Mouse (Mus musculus) activated CD4-positive, CD25-positive, alpha-beta regulatory T cell, adult 4 months (primary cell): ENCODE measurements around the gene Gm9821. TPM values are rescaled to one million over a fixed set of nuclear protein-coding genes. Genes with fewer than 3 reads are reported as not detected.

ENCODE experiments used
- ATAC-seq: one replicate; pipeline ENCODE4 v1.8.0; 2017
- polyA plus RNA-seq, 2 experiments: library from polyadenylated mRNA; unstranded; fragments of 100-300 nt; shearing (Covaris generic); gene quantifications; one replicate each; pipeline ENCODE4 v1.2.1; 2017

The Gm9821 gene
- polyA plus RNA-seq, 2 experiments from 2014 or later, result 1.6 to 2.4 TPM

DNA sequence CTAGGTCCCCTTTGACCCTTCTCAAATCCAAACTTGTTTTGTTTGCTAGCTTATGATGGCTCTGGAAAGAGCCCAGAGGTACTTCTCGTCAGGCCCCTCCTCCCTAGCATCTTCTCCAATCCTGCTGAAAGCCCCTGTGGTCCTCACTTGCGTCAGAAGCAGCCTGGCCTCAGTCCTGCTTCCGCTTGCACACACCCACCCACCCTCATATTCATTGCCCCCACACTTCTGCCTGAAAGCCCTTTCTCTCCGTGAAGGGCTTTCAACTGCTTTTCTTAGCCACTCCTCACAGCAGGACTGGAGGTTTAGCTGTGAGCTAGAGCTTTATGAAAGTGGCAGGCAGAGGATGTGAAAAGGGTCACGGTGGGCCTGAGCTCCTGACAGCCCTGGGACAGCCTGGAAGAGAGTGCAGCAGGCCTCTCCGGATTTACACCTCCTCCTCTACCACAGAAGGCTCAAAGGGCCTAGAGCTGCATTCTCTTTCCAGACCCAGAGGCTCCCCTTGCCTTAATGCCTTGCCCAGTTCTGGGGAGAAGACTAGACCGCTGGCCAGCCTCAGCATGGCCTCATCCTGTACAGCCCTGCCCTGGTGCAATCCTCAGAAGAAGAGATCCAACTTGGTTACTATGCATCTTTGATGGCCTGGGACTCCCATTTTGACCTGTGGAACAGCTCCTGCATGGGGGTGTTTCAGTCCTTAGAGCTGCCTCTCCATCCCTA, 28.1 kb downstream of the Gm9821 start:
- no peak for ATAC-seq

DNA sequence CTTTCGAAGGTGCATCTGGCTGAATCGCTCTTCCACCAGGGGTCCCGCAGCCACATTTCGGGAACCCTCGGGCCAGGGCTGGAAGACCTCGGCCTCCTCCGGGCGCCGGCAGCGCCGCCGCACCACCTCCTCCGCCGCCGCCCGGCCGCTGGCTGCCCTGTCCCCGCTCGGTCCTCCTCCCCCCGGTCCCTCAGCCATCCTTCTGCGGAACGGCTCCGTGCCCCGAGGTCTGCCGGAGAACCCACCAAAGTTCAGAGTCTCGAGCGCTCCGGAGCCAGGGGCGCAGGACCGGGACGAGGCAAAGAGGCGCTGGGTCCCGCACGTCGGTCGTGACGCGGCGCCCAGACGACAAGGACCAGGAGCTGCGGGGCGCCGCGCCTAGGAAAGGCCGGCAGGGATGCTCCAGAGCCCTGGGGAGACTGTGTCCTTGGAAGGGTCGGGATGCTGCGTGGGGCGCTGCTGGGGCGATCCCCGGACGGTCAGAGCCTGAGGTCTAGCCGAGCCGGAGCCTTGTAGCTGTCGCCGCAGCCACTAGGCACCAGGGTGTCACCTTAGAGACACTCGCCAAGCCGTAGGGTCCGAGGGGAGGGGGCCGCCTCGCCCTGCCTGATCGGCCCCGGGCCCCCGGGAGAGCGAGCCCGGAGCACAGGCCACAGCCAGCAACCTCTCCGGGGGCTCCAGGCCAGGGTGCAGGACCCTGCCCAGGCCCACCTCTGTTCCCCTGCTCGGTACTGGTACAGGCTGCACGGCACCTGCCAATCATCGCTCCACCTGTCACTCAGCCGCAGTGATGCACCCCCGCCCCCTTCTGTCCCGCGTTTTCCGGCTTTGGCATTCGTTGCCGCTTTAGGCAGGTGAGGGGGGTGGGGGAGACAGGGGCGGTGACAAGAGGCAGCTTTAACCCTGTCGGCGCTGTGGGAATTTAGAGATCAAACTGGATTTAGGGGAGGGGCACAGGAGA, 30.4 kb downstream of the Gm9821 start, which contains the start of gene Dgkz:
Gene Dgkz, minus strand, starts transcription at position 284 of the 961 bp plus-strand sequence.
- ATAC-seq, result peak; percentile 73

DNA sequence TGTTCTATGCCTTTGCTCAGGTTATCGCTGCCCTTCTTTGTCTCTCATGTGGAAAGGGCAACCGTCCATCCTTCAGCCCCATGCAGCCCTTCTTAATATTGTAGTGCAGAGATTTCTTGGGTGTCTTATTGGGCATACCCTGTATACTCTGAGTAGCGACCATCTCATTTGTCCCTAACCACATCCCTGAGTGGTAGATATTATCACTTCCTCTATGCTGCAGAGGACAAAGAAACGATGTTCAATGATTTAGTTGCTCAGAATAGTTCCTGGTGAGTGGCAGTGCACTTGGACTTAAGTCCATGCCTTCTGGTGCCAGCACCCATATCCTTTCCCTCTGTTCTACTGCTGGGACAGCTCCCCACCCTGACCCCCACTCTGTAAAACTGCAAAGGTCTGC, 32.5 kb downstream of the Gm9821 start:
- peak; percentile 42 for ATAC-seq

DNA sequence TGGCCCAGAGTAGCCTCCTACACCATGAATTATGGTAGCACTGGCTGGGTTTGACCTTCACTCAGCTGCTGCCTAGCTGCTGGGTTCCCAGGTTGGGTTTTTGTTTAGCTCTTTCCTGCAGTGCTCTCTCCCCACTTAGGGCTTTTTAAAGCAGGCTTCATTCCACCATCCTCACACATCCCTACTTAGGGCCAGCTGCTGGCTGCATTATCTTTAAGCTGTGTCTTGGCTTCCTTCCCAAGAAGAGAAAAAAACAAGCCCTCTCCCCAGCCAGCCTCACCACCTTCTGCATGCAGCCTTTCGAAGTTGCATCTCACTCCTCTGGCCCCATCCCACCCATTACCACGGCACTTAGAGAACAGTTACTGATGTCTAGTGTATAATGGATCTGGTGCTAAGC, 33.0 kb downstream of the Gm9821 start:
- no peak for ATAC-seq

DNA sequence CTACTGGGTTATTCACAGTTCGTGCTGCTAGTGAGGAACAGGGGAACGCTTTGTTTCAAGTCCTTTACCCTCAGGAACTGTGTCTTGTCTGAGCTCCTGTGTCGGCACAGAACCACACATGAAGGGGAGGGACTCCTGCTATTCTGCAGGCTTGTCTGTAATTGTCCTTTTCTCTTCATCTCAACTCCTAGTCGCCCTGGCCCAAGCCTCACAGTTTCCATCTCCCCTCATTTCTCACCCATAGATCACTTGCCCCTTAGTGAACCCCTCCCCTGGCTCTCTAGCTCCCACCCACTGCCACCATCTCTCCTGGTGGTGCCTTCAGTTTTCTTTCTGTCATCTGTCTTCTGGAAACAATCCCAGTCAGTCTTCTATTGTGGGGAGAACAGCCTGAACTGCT, 34.7 kb downstream of the Gm9821 start:
- ATAC-seq, result no peak

DNA sequence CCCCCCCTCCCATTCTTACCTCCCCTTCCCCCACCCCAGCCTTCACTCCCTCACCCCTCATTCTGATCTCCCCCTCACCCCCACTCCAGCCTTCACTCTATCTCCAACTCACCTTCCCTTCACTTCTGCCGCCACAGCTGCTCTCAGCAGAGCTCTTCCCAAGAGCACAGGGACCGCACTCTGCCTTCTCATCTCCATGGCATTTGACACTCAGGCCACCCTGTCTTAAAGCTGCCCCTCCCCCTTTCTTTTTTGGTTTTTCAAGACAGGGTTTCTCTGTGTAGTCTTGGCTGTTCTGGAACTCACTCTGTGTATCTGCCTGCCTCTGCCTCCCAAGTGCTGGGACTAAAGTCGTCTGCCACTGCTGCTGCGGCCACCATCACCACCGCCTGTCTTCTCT, 35.3 kb downstream of the Gm9821 start:
- no peak for ATAC-seq

DNA sequence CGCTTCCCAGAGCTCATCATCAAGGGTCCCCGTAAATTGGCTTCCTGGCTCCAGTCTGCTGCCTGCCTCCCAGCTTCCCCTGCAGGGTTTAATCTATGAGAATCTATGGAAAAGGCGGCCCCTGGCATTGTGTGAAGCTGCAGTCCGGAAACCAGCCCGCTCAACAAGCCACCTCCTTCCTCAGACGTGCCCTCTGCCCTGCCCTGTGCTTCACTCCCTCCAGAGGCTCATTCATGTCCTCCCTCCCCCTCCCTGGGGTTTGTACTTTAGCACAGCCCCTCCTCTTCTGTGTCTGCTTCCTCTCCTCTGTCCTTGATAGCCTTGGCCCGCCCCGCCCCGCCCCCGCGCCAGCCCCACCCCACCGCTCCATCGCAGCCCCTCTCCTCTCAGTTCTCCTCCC, 38.9 kb downstream of the Gm9821 start:
- ATAC-seq, result peak; percentile 98

DNA sequence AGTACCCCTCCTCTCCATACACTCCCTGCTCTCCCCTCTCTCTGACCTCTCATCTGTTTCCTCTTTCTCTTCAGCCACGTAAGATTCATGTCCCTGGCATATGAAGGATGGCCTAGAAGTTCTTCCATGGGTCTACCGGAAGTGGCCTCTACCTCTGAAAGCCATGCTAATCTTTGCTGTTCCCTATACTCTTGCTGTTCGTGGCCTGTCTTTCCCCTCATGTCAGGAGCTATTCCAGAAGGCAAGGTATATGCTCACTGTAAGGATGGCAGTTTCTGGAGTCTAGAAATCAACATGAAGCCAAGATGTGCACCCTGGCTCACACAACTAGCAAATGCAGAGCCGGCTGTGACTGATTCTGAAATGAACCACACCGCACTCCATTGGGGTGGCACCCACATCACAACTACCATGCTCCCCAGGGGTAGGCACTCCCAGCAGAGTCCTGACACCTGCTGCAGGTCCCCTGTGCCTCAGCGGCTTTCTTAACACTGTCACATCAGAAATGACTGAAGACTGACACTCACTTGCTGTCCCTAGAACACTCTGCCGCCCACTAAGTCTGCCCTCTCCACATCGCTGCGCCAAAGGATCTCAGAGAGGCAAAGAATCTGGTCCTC, 39.5 kb downstream of the Gm9821 start:
- ATAC-seq, result no peak

DNA sequence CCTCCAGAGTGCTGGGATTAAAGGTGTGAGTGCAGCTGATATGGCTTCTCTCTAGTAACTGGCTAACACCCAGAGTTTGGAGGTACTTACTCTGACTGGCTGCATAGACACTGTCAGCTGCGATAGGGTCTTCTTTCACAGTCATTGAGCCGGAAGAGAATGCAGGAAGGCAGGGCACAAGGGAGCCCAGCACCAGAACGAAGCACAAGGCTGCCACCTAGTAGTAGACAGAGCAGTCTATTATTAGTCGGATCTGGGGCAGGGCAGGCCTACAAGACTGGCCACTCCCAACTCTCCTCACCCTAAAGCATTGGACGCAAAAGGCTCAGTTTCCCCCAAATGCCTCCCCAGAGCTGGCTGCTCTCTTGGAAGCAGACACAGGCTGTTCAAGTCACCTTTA, 40.6 kb downstream of the Gm9821 start:
- no peak for ATAC-seq

DNA sequence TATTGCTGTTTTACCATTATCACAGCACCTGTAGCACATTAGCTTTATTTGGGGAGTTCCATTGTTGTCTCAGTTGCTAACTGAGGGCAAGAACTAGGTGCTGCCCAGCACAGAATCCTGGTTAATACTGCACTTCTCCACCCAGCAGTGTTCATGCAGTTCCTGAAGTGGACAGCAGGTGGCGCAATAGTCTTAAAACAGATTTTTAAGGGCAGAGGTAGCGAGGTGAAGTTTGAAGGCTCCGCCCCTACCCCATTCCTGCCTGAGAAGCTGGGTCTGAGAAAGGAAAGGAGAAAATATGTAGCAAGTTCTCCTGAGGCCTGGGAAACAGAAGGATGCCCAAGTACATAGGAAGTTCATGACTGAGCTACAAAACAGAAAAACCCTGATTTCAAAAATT, 42.0 kb downstream of the Gm9821 start:
- peak; percentile 18 for ATAC-seq

DNA sequence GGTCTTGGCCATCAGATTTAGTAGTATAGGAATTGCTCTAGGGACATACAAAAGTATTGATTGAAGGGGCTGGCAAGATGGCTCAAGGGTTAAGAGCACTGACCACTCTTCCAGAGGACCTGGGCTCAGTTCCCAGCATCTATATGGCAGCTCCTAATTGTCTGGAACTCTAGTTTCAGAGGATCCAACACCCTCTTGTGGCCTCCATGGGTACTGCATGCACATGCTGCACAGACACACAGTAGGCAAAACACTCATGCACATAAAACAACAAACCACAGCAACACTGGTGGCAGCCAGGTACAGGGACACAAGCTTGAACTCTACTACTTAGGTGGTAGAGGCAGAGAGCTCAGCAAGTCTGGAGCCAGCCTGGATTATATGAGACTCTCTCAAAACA, 44.2 kb downstream of the Gm9821 start:
- no peak for ATAC-seq

DNA sequence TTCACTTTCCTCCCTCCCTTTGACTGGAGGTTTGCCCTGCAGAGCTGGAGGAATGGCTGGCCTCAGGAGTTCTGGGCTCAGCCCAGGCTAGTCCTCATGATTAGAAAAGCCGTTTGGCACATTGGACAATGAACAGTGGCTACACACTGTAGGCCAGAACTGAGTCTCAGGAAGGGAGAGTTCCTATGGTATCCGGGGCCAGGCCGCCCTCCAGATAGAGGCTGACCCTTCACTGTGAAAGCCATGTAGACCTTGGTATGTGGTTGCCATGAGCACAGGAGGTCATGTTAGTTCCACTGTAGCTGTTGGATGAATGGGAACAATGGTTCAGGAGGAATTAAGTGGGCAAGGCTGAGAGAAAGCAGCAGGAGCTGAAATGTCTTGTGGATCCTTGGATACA, 47.9 kb downstream of the Gm9821 start:
- ATAC-seq, result no peak

DNA sequence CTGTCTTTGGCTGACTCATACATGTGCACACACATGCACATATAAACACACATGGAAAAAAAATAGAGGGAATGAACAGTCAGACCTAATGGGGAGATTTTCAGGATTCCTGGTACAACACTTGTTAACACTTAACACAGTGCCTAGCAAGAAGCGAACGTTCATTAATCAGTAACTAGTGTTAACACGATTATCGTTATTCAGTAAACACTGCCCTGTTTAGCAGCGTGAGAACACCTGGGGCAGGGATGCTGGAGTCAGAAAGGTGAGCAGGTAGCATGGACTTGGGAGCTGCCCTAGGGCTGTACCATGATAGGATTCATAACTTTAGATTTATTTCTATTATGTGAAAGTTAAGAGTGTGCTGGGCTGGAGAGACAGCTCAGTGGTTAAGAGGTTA, 50.5 kb downstream of the Gm9821 start:
- ATAC-seq, result no peak

Other genes starting within 250 kb of the Gm9821 start
- gene Atg13, start 235.1 kb upstream of the Gm9821 start, polyA plus RNA-seq, result 10 to 100 TPM; 24.4 to 31.2 TPM
- gene Harbi1, start 234.9 kb upstream of the Gm9821 start, polyA plus RNA-seq, result 10 to 100 TPM; 13.3 to 13.6 TPM
- gene Ambra1, start 215.6 kb upstream of the Gm9821 start, polyA plus RNA-seq, result 10 to 100 TPM; 22.4 to 29.1 TPM
- 1 to 10 TPM in 1 of 2 experiments, under 1 TPM in 1; 0.54 to 1.2 TPM for gene Chrm4, start 18.5 kb upstream of the Gm9821 start, polyA plus RNA-seq
- 1 to 10 TPM; 1.2 to 2.0 TPM for gene Mdk, start 13.4 kb upstream of the Gm9821 start, polyA plus RNA-seq
- gene Dgkz, start 30.2 kb downstream of the Gm9821 start, polyA plus RNA-seq, result 100 to 1,000 TPM in 1 of 2 experiments, 10 to 100 TPM in 1; 98.3 to 132 TPM
- 1 to 10 TPM in 1 of 2 experiments, under 1 TPM in 1; 0.59 to 1.1 TPM for gene Creb3l1, start 78.8 kb downstream of the Gm9821 start, polyA plus RNA-seq
- 10 to 100 TPM; 48.6 to 56.9 TPM for gene Phf21a, start 147.4 kb downstream of the Gm9821 start, polyA plus RNA-seq